Mouse (Mus musculus): ENCODE results near the gene Pcmt1.

GRCm38 (mm10) chr10:7611647-7612046 is 69.3 kb downstream of the Pcmt1 start:
- TF ChIP-seq POLR2A (IDR thresholded peaks at IDR 0.05; ENCODE audit: control insufficient read depth, extremely low read depth, insufficient read depth, low read length, poor library complexity) = no peak
- TF ChIP-seq CTCF (IDR thresholded peaks at IDR 0.05; ENCODE audit: borderline replicate concordance, control insufficient read depth, extremely low read depth, insufficient read depth, low read length, poor library complexity) = no peak

All from thymus, adult 2 months (tissue).